Mouse (Mus musculus): Measurements from ENCODE around the gene Dph6.

Gene Dph6

DNA sequence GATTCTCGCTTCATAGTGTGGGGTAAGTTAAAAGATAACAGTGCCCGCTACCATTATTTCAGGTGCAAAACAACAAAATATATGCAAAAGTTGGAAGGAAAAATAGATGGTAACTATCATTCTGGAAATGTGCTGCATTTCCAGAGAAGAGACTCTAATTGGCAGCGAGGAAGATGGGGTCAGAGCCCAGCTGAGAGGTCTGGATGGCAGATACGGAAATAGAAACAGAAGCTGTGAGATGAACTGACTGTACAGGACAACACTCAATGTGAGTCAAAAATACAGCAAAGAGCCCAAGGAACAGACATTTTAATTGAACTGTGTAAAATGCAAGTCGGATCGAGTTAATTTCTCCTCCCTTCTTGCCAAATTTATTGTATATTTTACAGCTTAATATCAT is 114.3 kb downstream of the Dph6 start:
- DNase-seq (ENCODE audit: low read depth, low spot score), result no peak

DNA sequence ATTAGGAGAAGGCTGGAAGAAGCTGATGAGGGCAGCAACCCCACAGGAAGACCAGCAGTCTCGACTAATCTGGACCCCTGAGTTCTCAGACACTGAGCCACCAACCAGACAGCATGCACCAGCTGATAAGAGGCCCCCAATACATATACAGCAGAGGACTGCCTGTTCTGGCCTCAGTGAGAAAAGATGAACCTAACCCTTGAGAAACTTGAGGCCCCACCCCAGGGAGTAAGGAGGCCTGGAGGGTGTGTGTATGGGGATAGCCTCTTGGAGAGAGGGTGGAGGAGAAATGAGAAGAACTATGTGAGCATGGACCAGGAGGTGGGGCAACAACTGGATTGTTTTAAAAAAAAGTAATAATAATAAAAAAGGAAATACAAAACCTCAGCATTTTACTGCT is 118.7 kb downstream of the Dph6 start:
- no peak for DNase-seq (ENCODE audit: low read depth, low spot score)

DNA sequence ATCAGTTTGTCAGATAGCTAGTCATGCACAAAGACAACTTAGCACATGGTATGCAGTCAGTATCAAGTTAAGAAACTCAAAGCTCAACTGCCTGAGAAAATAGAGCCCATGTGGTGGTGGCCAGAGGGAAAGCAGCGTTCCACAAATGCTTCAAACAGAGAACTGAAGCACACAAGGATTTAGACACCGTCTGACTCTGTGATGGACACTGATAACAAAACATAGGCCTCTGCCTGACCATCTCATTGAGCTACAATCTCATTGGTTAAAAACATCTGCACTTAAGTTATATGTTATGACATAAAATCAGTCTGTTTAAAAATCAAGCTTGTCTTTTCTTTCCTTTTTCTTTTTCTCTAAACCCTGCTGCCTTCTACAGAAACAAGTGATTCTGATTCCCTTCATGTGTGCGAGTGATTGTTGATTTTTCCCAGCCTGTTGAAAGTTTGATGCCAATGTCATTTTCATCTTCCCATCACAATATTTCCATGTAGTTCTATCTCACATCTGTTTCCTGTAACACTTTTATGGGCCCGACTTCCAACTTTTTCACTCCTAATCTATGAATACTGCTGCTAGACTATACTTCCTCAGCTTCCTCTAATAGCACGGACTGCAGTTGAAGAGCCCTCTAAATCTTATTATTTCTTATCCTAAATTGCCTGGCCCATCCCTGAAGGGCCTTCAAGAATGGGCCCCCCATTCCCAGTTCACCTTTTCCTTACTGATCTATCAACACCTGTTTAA is 123.6 kb downstream of the Dph6 start:
- no peak for DNase-seq (ENCODE audit: low read depth, low spot score)

DNA sequence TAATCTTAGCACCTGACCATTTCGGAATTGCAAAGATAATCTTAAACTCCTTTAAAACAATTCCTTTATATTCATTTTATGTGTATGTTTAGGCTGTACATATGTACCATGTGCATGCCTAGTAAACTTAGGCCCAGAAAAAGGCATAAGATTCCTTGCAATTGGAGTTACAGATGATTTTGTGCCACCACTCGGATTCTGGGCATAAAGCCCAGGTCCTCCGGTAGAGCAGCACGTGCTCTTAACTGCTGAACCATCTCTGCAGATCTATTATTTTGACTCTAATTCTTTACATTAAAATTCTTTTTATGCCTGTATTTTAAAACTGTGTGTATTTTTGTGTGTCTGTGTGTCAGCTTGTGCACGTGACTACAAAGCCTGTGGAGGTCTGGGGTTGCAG is 134.3 kb downstream of the Dph6 start:
- DNase-seq (ENCODE audit: low read depth, low spot score), result no peak

DNA sequence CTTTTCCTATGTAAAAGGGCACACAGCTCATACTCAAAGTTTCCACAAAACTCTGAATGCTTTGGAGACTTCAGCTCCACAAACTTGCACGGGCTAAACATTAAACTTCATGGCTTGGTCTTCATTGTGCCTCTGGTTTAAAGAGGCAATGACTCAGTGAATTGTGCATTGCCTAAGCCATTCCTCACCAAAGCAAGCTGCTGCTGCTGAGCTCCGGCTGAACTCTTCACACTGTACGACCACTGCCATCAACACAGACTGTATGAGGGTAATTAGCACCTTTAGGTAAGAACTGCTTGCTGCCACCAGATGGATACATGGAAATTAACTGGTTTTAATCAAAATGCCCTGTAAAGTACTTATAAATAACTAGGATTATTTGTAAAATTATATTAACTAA is 134.9 kb downstream of the Dph6 start:
- DNase-seq (ENCODE audit: low read depth, low spot score), result no peak

DNA sequence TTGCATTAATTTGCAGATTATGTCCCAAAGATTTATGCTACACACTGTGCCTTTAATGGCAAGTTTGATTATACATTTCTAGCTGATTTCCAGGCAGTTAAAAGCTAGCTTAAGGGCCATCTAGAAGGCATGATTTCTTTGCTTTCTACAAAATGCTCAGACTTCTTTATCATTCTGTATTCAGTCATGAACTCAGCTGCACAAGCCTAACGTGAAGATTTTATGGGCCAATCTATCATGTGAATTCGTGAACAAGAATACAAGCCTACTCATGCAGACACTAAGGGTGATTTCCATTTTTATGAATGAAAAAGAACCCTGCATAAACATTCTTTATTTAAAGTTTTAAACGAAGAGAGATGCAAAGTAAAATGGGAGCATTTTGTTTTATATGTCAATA is 162.4 kb downstream of the Dph6 start:
- DNase-seq (ENCODE audit: low read depth, low spot score), result no peak

DNA sequence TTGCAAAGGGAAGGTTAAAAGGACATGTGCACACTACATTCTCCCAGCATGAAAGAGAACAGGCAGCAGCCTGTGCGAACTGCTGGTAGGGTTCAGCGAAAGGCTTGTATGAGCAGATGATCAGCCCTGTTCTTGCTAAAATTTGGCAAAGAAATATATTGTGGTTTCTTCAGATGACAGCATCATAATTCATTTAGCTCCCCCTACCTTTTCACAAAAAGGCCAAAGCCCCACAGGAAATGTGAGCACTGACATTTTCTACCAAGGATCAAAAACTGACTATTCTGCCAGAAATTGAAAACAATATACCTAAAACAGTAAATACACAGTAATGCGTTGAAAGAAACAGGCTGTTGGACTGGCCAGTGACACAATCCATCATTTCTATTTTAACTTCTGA is 162.9 kb downstream of the Dph6 start:
- DNase-seq (ENCODE audit: low read depth, low spot score), result no peak

DNA sequence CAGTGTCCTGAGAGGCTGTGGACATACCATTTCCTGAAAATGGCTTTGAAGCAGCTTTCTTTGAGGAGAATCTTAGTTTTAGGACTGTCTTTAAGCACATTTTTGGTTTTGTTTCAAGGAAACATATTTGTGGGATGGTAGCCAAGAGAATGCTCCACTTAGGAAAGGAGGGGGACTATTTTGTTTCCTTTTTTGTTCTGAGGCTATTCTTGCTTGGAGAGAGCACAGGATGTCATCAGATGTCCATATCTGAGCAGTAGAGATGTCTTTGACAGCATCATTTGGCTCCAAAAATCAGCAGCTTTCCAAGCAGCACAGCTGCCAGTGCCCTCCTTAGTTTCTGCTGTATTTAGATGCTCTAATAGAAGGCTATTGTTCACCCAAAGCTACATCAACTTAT is 167.8 kb downstream of the Dph6 start:
- DNase-seq (ENCODE audit: low read depth, low spot score), result no peak

Data from CD4-positive, CD25-positive, alpha-beta regulatory T cell, adult 2 months (primary cell).